Mouse (Mus musculus): ENCODE measurements at regions not wholly inside any gene's neighbourhood (a gene's known extent, or its start where the extent isn't known, plus 50 kb on each side); places are given as distances from the start of the nearest gene placed in this dataset.
A peak's percentile ranks its signal among the peaks of the same experiment; 100 is the strongest.

GRCm38 (mm10) chr3:100401080-100401479 is 88.0 kb downstream of the Tent5c start:
- no peak for DNase-seq (ENCODE audit: low read depth)

- no peak for DNase-seq (ENCODE audit: low read depth)
Observed at GRCm38 (mm10) chr3:100397491-100397890, 91.6 kb downstream of the Tent5c start.

DNA sequence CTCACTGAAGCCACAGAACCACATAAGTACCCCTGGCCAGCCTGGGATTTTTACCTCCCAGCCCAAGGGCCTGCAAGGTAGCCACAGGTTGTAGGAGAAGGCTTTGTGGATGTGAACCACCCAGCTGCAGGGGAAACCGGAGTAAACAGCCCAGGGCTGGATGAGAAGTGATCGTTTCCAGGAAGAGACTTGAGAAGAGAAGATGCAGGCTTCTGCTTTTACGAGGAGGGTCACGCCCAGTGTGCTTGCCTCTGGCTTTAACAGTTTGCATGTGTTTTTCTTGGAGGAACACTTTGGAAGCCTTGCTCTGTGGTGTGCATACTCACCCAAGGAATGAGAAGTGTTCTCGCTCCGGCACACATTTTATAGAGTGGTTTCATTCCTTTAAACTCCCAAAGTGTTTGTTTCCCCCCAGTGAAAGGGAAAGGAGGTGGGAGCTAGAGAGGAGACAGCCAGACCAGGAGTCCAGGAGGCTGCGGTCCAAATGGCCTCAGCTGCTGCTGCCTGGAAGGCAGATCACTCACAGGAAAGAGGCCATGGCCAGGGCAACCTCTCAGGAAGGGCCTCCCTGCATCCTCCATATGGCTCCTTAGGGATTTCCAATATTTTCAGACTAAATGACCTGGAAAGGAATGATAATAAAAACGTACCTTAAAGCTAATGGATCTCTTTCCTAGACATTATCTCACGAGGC is 94.1 kb downstream of the Tent5c start:
- no peak for DNase-seq (ENCODE audit: low read depth)

DNA sequence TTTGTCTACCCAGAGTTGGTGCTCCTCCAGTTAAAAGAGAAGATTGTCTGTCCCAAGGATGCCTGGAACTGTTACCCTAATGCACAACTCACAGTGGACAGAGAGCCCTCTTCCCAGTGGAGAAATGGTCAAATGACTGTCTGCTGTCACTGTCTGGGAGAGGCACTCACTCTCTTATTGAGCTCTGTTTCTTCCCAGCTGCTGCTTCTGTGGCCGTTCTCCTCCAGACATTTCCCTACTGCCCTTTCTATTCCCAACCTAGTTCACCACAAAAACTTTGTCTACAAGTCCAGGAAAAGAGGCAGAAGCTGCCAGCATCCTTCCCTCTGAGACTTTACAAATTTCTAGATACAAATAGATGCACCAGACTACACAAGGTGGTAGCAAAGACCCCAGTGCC is 95.2 kb downstream of the Tent5c start:
- no peak for DNase-seq (ENCODE audit: low read depth)

DNA sequence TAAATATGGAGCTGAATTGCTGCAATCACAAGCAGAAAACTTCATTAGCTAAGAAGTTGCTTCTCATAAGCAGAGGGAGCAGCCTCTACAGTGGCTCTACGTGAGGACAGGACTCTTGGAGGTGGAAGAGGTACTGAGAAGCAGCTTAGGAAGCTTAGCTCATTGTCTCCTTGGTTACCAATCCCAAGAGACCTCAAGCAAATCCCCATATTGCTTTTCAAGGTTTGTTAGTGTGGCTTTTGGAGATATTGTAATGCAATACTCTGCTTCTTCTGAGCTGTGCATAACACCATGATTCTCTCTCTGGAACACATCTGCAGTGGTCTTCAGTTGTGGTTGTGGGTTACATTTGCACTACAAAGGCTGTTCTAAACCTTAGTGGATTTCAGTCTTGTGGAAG is 106.9 kb downstream of the Tent5c start:
- DNase-seq (ENCODE audit: low read depth): no peak

- no peak for DNase-seq (ENCODE audit: low read depth)
Observed at GRCm38 (mm10) chr3:100381363-100381762, 107.8 kb downstream of the Tent5c start.

GRCm38 (mm10) chr3:100376162-100376561 is 113.0 kb downstream of the Tent5c start:
- no peak for DNase-seq (ENCODE audit: low read depth)

DNA sequence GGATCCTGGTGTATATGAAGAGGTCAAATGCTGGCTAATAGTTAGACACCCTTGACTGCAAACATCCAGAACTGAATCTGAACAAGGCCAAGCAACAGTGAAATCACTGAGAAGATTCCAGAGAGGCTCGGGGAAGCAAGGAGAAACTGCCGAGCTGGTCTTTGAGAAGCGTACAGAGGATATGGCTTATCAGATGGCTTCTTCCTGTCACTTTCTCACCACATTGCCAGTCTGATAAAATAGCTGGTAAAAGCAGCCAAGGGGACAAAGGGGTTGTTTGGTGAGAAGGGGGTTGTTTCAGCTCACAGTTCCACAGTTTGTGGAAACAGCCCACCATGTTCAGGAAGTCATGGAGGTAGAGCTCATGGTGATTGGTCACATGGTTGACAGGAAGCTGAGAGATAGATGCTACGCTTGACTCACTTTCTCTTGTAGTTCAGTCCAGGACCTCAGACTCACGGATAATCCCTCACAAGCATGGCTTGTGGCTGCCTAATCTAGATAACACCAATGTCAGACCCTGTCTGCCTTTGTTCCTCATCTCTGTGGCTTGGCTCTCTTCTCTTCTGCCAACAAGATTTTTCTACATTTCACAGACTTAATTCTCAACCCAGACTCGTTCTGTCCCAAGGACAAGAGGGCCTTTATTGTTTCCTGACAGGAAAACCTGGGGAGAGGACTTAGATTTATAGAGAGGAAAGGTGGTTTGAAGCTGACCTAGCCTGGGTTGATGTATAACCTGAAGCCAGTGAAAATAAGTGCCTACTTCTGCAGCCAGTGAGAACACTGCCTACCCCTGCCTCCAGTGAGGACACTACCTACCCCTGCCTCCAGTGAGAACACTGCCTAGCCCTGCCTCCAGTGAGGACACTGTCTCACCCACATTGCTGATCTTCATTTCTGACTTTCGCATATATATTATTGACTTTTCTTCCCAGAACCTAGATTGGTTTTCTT is 122.0 kb downstream of the Tent5c start:
- peak; percentile 40 for DNase-seq (ENCODE audit: low read depth)

DNA sequence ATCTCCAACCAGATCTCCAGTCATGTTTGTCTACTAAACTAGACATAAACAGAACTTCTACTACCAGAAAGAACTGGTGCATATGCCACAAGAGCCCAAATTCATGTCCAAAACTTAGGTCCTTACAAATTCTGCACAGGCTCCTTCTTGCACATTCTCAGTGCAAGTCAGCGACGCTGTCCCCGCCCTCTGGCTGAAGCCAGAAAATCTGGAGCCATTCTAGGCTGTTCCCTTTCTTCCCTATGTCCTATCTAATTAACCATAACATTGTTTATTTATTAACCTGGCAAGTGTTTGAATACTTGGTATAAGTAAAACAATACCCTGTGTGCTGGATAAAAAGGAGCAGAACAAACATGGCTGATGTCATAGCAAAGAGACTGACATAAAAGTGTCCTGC is 122.7 kb downstream of the Tent5c start:
- no peak for DNase-seq (ENCODE audit: low read depth)

- no peak for DNase-seq (ENCODE audit: low read depth)
Observed at GRCm38 (mm10) chr3:100365354-100365945, 123.7 kb downstream of the Tent5c start.

GRCm38 (mm10) chr3:100364706-100365105 is 124.4 kb downstream of the Tent5c start:
- no peak for DNase-seq (ENCODE audit: low read depth)

DNA sequence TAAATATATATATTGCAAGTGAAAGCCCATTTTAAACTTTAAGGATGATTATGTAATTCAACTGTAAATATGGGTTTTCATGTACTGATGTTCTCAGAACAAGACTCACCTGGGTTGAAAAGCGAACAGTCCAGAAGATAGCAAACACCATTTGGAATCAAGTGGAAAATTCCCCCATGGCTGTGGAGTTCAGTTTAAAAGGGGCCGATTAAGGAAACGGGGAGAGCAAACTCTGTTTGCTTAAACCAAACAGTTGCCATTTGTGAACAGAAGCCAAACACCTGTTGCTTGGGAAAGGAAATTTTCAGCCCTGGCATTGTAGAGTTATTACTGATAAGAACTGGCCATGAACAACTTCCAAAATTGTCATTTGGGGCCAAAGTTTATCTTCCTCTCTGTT is 126.1 kb downstream of the Tent5c start:
- no peak for DNase-seq (ENCODE audit: low read depth)

GRCm38 (mm10) chr3:100360019-100360418 is 129.1 kb downstream of the Tent5c start:
- no peak for DNase-seq (ENCODE audit: low read depth)

GRCm38 (mm10) chr3:100359036-100359435 is 130.1 kb downstream of the Tent5c start:
- peak; percentile 83 for DNase-seq (ENCODE audit: low read depth)

DNA sequence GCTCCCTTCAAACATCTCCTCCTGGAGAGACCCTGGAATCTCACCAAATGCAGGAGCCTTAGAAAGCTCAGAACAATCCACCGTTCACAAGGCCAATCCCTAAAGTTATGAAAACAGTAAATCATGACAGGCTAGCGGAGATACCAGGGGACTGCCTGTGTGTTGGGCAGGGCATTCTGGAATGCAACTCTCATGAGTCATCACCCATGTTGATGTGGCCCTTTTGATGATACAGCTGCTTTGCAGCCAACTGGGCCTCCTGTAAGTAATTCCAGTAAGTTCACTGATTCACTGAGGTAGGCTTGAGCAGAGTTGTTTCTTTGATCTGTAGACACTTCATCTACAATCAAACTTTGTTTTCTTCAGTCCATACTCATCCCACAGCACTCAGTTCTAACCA is 155.6 kb downstream of the Tent5c start:
- DNase-seq (ENCODE audit: low read depth): no peak

- DNase-seq (ENCODE audit: low read depth): no peak
Observed at GRCm38 (mm10) chr3:100318357-100318756, 156.2 kb upstream of the Wdr3 start.

DNA sequence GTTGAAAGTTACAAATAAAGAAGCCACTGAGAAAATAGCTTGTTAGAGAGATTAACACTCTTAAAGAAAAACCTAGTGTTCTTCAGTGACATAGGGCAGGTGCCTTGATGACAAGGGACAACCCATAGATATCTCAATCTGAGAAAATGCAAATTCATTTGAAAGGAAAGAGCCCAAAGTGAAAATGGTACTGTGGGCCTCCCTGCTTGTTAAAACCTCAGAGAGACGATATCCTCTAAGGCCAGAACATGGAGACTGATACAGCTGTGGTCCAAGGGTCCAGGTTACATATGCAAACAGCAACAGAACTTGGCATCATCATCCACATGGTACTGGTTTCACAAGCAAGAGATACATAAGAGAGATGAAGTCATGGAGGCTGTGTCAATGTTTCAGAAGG is 125.6 kb upstream of the Wdr3 start:
- DNase-seq (ENCODE audit: low read depth): no peak

- no peak for DNase-seq (ENCODE audit: low read depth)
Observed at GRCm38 (mm10) chr3:100266976-100267375, 104.8 kb upstream of the Wdr3 start.

DNA sequence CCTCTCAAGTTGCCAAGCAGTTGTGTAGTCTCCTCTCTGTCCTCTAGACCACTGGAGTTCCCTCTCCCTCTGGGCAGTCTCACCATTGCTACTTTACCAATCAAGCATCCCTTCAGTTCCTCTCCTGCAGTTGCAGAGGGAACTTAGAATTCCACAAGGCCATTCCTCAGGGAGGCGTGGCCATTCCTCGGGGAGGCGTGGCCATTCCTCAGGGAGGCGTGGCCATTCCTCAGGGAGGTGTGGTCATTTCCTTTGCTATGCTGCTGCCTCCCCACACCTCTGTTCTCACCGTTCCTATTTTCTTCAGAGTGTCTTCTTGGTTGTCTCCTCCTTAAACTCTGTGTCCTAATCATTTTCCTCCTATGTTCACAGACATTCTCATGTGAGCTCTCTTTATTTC is 102.8 kb upstream of the Wdr3 start:
- DNase-seq (ENCODE audit: low read depth): no peak

Data from naive thymus-derived CD4-positive, alpha-beta T cell, adult 2 months (primary cell).